Mouse (Mus musculus) cerebellum, adult 8-10 months (tissue): ENCODE data around the gene Cyp2s1.

Experiments
- DNase-seq: peaks from one replicate; pipeline ENCODE4 v3.0.0; 2022

Cyp2s1 gene

DNA sequence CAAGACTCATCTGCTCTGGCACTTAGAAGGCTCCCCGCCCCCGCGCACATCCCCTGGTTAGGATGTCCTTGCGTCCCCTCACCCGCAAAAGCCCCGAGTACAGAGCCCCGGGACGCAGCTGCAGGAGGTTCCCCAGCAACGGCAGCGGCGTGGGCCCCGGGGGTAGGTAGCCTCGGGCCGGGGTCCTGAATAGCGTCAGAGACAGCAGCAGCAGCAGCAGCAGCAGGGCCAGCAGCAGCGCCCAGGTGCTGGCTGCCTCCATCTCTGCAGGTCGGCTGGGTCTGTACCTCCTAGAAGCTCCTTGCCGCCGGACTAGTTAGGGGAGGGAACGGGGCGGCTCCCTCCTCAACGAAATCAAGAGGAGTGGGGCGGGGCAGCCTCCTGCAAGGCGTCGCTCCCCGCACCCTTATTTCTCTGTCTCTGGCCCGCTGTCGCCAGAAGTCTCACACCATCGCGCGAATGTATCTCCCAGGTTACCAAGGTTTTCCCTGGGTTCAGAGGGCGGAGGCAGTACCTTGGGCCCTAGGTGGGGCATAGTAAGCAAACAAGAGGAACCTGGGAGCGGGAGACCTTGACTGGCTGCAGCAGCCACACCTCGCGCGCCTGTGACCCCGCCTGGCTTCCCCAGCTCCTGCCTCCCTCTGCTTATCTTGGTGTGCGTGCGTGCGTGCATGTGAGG lies at the start of gene Cyp2s1:
TSS of gene Cyp2s1 (minus strand) at position 673 of the 679 bp plus-strand sequence.
- no peak for DNase-seq

DNA sequence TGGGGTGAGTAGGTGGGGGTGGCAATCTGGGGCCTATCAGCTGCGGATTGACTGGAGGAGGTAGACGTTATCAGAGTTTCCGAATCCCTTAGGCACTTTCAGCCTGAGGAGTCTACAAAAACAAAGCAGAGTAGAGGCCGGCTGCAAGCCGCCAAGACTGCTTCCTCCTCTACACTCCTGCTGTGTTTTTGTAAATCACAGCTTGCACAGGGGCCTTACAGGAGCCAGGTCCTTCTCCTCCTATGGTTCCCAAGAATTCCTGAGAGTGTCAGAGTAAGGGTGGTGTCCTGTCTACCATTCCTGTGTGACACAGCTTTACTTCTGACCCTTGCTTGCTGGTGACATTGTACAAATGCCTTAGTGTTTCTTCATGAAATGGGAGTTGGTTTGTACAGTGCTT lies 48.1 kb upstream of the Cyp2s1 start:
- no peak for DNase-seq

DNA sequence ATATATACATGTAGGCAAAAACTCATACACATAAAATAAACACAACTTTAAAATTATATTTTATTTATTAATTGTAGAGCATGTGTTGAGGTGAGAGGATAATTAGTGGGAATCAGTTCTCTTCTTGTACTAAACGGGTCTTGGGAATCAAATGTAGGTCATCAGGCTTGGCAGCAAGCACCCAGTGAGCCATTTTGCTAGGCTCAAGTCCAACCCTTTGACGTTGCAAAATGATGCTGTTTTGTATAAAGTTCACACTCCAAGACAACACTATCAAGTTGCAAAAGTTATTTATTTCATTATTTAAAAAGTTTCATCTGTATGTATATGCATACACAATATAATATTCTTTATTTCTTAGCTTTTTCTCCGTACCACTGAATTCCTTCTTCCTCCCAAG lies 47.0 kb upstream of the Cyp2s1 start:
- DNase-seq = no peak

DNA sequence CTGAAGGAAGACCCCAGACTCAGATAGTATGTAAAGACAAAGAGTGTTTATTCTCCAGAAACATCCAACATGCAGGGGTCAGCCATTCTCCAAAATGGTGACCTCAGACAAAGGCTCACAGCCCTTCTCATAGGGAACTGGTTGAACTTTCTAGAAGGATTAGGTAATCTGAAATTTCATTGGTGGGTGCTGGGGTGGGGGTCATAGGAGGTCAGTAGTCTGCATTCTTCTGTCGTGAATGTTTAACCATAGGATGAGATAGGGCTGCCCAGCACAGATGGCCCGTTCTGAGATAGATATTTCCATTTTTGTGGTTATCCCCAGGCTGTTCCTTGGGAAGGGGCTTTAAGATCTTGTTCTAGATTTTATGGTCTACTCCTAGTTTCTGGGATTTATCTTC lies 45.7 kb upstream of the Cyp2s1 start:
- DNase-seq = no peak

DNA sequence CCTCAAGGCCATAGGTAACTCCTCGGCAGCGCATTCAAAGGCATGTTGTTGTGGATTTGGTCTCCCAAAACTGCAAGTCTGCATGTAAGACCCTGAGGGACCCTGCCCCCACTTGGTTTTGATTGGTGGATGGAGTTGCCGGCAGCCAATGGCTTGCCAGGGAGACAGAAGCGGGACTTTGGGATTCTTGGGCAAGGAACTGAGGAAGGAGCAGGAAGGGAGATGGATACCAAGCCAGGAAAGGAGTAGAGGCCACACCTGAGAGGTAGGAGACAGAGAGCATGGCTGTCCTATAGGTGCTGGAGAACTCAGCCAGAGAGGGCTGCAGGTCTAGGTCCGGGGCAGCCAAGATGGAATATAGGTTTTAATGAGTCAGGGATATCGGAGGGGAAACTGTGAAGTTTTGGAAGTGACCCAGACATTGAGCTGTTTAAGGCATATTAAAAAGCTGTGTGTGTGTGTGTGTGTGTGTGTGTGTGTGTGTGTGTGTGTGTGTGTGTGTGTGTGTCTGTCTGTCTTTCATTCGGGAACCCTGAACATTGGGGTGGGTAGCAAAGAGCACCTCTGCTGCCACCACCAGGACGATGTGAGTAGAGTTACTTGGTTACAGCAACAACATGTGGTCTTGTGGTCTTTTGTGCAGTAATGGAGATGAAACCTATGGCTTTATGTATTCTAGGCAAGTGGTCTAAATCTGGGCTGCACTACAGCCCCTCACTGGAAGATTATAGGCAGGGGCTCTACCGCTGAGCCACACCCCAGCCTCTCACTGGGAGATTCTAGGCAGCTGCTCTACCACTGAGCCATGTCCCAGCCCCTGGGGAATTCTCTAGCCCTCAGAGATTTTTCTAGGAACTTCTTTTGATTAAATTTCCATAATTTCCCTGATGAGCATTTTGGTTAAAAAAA lies 43.5 kb upstream of the Cyp2s1 start:
- DNase-seq = no peak

DNA sequence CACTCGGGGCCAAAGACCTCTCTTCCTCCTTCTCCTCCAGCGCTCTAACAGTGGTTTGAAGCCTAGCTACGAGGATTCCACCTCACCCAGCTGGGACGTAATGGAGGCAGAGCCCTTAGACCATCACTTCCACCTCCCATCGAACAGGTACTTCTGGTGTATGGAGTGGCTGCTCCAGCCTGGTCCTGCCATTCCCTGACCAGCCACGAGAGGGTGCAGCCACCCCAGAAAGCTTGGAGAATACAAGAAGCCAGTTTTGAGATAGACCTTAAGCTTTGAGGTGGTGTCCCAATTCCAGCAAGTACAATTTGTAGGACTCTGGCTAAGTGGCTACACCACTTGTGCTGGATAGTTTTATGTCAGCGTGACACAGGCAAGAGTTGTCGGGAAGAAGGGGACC lies 38.4 kb upstream of the Cyp2s1 start:
- no peak for DNase-seq

DNA sequence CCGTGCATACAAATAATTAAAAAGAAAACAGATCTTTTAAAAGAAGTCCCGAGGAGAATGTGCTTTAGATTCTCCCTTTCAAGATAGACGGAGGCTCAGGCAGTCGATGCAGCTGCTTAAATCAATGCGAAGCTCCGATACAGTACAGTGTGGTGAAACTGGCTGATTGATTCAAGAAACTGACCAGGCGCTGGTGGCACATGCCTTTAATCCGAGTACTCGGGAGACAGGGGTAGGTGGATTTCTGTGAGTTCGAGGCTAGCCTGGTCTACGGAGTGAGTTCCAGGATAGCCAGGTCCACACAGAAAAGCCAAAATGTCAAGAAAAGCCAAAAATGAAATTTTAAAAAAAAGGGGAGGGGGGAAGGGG lies 31.7 kb upstream of the Cyp2s1 start:
- DNase-seq = no peak

DNA sequence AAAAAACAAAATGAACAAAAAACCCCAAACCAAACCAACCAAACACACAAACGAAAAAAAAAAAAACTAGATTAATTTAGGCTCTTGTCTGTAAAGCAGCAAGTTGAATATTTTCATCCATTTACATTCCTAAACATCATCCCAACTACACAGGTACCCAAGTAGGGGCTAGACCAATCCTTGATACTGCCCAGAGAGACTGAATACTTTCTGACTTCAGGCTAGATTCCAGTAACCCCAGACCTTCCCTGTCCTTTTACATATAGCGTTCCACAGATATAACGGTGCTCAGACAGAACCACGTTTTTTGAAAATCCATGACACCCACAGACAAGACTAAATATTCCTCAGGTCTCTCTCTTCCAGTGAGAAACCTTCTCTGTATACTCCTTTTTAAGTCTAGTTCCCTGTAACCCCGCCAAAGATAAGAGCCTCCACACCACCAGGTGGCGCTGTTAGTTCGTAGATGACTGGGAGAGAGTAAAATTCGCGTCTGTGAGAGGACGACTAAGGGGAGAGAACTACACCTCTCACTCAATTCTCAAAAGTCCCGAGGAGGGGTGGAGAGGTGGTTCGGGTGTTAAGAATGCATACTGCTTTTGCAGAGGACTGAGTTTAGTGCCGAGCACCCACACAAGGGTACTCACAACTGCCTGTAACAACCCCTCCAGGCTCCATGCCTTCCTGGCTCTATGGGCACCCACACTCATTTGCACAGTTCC lies 31.2 kb upstream of the Cyp2s1 start:
- DNase-seq = peak; percentile 60

DNA sequence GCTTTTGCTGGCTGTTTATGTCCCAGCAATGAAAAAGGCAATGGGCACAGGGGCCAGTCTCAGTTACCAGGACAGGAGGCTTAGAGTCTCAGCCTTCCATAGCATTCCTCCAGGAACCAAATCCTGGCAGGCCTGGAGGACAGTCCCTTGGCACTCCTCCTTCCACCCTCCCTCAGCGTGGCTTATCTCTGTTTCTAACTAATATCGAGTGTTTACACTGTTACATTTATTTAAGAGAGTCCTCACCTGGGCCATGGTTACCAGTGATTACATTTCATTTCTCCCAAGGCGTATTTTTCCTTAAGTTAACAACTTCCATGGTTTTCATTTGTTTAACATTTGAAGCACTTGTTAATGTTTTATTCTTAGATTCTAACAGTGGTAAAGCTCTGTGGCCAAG lies 28.2 kb upstream of the Cyp2s1 start:
- DNase-seq = no peak

DNA sequence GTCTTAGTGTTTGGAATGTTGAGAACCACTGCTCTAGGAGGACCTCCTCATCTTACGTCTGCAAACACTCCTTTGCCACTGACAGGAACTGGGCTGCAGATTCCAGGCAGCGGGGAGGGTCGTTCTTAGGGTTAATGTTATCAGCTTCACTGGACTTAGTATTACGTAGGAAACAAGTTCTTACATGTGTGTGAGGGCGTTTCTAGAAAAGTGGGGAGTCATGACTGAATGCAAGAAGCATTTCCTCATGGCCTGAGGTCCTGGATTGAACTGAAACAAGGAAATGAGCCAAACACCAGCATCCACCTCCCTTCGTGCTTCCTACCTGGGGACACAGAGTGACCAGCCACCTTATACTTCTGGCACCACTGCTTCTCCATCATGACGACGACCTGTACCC lies 27.7 kb upstream of the Cyp2s1 start:
- DNase-seq = no peak

DNA sequence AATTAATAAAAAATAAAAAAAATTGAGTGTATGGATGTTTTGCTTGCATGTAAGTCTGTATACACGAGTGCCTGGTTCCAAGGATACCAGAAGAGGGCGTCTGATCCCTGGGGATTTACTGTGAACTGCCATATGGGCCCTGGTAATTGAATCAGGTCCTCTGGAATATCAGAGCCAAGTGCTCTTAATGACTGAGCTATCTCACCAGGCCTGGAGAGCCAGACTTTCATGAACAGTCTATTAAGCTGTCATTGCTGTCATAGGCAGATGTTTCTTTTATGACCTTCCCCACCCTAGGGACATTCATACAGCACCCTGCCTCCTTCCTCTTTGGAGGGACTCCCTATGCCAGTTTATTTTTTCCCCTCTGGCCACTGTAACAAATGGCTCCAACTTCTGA lies 26.8 kb upstream of the Cyp2s1 start:
- no peak for DNase-seq

DNA sequence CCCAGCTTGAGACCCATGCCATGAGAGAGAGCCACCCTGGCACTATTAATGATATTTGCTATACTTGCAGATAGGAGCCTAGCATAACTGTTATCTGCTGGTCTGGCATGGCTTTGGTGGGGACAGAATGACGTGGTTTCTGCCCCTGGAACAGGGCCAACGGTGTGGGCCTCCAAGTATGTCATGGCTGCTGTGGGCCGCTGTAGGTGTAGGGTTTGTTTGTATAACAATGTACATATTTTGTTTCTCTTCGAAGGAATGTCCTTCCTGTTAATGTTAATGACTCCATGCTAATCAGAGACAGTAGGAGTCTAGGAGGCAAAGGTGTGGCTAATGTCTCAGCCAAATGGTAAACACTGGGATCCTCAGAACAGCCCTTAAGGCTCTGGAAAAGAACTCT lies 24.2 kb upstream of the Cyp2s1 start:
- DNase-seq = no peak

DNA sequence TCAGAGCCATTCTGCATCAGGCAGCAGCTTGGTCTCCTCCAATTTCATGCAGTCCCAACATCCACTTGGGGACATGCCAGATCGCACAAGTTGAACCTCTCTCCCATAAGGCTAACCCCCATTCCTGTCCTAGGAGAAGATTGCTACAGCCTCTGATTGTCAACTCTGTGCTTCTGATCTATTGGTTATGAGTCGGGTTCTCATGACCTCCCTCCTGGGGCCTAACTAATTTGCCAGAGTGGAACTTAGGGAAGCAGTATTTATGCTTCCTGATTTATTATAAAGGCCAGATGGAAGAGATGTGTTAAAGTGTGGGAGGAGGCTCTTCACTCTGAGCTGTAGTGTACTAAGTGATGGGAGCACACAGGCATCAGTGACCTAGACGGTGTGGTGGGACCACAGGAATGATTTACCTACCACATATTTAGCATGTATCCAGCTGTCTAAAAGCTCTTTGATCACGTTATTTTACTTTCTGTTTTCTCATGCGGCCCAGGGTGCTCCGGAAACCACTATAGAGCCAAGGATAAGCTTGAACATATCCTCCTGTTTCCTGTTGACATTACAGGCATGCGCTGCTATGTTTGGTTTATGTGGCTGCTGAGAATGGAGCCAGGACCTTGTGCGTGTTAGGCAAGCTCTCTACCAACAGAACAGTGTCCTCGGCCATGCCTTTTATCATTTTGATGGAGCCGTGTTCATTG lies 18.6 kb upstream of the Cyp2s1 start:
- DNase-seq = no peak

DNA sequence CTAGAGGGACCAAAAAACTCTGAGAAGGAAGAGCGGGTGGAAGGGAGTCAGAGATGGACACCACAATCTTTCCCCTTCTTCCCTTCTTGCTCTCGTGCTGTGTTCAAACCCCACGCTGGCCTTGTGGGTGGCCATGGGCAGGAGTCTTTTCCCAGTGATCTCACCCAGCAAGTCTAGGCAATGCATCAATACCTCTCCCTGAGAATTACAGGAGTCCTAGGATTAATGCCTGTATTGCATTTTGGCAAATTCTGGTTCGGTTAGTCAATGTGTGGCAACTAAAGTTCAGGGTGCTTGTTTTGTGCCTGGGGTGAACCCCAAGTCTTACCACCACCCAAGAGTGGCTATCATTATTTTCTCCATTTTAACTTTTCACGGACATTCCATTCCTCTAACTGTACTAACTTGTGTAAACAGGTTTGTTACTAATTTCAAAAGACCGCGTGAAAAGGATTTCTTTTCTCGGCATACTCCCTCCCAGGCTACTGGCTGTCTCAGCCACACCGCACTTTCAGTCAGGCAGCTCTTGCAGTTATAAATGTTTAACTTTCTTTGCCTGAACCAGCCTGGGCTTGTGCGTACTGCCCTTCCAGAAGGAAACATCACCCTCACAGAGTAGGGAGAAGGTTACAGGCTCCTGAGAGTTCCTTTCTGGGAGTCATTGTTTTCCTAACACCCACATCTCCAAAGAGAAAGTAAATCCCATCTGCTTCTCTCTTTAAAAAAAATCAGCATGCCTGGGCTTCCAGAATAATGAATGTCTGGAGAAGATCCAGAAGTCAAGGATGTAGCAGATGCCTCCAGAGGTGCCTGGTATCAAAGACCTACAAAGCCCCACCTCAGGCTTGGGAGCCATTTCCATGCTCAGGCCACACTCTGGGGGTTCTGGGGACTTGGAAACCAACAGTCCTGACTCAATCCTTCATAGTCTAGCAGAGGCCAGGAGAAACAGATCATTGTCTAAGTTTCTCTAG lies 15.1 kb upstream of the Cyp2s1 start:
- no peak for DNase-seq

DNA sequence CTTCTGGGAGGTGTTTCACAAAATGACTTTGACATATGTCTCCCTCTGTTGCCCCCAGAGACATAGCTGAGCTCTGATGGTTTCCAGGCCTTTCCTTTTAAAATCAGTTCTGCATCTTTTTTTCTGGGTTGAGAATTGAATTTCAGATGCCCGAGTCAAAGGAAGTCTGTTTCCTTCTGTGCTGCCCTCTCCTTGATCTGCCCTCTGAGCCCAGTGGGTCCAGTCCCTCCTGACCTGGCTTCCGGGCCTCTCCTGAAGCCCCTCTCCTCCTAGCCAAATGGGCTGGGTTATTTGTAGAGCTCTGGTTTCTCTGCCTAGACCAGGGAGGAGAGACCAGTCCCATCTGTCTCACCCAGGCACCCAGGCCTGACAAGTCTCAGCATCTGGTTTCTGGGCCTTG lies 13.5 kb upstream of the Cyp2s1 start:
- DNase-seq = no peak

DNA sequence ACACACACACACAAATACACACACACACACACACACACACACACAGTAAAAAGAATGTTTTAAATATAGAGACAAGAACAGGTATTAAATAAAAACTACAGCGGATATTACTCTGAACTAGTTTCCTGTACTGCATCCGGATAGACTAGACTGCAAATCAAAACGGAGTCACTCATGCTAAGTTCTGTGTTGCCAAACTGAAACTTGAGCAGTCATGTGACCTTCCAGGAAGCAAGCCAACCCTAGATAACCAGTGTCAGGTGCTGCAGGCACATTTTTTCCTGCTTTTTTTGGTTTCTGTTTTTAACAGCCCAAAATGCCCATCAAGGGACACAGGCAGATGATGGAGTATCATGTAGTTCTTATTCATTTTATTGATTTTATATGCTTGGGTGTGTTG lies 10.5 kb upstream of the Cyp2s1 start:
- DNase-seq = no peak

DNA sequence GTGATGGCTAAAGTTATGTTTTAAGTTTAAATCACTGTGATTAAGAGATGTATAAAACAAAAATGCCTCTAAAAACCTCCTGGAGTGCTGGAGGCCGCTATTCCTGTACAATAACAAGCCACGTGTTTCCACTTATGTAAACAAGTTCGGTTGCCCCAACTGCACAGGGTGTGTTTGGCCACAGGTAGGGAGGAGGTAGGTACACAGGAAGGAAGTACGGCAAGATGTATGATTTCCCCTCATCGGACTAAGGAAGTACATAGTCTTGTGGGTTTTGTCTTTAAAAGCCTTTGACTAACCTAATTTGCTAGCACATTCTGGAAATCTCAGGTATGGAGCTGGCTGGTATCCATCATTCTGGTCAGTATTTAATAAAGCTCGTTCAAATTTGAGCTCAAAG lies 9.3 kb upstream of the Cyp2s1 start:
- DNase-seq = no peak

DNA sequence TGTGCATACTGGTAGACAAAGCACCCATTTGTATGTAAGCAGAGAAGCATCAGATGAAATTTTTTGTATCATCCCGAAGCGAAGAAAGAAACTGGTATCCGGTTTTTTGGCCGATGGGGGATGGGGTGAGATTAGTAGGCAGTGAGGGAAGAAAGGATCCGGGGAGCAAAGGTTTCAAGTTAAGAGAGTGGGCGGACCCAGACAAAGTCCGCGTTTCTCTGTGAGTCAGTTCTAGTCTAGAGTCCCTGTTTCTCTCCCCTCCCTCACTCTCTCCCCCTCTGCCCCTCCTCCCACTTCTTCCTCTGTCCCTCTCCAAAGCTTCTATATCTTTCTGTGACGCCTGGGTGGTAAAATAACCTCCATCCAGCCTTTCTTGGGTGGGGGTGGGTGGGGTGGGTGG lies 8.3 kb upstream of the Cyp2s1 start:
- DNase-seq = no peak

DNA sequence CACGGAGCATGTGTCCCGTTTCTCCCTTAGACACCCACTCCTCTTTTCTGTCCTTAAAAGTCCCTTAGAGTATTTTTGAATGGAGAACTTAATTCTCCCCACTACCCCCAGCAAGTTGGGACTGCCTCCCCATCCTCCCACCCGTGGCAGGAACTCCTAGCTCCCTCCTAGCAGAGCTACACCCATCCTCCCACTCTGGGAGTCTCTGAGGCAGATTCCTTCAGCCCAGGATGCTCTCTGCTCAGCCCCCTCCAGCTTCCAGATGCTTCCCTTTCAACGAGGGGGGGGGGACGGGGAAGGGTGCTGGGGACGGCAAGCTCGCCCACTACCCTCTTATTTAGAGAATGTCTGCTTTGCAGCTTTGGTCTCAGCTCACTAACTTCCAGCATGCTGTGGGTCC lies 1.1 kb downstream of the Cyp2s1 start:
- DNase-seq = no peak

DNA sequence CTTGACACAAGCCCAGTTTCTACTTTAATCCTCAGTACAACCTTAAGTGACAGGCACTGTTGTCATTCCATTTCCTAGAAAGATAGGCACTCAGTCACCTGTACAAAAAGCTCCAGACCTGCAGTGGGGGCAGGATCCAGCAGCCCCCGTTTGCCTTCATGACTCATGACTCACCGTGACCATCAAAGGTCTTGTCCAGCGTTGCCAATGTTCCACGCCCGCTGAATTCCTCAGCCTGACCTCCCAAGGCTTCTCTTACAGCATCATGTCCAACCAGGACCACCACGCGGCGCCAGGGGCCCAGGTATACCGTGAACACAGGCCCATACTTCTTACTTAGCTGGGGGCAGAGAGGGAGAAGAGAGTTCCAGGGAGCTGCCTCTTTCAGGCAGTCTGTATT lies 2.0 kb downstream of the Cyp2s1 start:
- no peak for DNase-seq

DNA sequence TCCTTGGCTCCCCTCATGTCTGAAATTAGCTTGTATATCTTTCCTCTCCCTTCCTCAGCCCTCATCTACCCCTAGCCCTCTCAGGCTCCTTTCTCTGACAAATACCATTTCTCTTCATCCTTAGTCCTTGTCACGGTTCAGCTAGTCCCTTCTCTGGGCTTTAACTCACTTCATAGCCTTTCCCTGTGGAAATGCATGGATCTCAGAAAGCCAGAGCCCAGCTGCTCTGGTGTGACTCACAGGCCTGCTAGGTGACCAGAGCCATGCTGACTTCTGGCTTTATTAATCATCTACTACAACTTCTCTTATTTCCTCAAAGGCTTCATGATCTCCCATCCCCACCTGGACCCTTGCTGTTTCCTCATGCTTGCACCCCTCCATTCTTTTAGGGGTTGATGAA lies 4.5 kb downstream of the Cyp2s1 start:
- DNase-seq = no peak

DNA sequence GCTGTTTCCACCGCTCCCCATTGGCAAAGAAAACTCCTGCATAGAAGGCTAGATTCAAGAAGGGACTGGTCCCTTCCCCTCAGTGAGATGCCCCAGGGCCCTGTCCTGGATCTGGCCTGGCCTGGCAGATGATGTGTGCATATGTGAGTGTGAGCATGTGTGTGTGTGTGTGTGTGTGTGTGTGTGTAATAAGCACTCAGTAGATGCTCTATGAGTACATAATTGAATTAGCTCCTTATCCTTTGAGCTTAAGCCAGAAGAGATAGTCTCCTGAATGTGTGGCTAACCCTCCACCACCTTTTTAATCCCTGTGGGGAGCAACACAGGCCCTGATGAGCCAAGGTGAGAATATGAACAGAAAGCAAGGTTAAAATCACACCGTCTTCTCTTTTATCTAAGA lies 5.0 kb downstream of the Cyp2s1 start:
- DNase-seq = no peak
